Mouse (Mus musculus) cerebellum, adult 2 months (tissue): ENCODE measurements around the gene Helt.

Source experiments
- CTCF ChIP-seq: fragments of 200-500 bp; IDR thresholded peaks from 2 replicates; pipeline ENCODE4 v1.5.1; 2011; ENCODE audit warnings: low read depth, mild to moderate bottlenecking, control low read depth, low read length, moderate library complexity, borderline replicate concordance; ENCODE audit not compliant: insufficient read depth
- POLR2A ChIP-seq: fragments of 200-500 bp; IDR thresholded peaks from 2 replicates; pipeline ENCODE4 v1.6.1; 2011; ENCODE audit warnings: low read length, control low read depth, borderline replicate concordance; ENCODE audit not compliant: insufficient read depth

DNA sequence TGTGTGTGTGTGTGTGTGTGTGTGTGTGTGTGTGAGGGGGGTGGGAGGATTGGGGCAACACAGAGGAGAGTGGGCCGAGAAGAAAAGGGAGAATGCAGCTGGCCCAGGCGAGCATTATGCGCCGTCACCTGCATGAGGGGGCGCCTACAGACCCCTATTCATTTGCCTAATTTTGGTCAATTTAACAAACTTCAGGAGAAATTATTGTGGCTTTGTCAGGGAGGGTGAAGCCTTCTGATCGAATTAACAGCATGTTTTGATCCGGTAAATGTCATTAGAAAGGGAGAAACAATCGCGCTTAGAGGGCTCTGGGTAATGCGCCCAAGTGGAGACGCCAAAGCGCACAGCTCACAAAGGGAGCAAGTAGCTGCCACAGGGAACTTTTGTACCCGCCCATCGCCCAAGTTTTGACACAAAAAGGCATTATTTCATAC lies 647 bp upstream of the Helt start:
- TF ChIP-seq CTCF (no peak), POLR2A (no peak)
